Mouse (Mus musculus) bone marrow, adult 2 months (tissue): ENCODE measurements at regions not wholly inside any gene's neighbourhood (a gene's known extent, or its start where the extent isn't known, plus 50 kb on each side); places are given as distances from the start of the nearest gene placed in this dataset.

Experiments
- CTCF ChIP-seq: fragments of 200-500 bp; IDR thresholded peaks from 2 replicates; pipeline ENCODE4 v1.5.1; 2011; ENCODE audit warnings: low read length, control low read depth; ENCODE audit not compliant: control insufficient read depth, insufficient read depth
- POLR2A ChIP-seq: fragments of 200-500 bp; IDR thresholded peaks from 2 replicates; pipeline ENCODE4 v1.6.1; 2011; ENCODE audit warnings: low read depth, mild to moderate bottlenecking, control low read depth, low read length, borderline replicate concordance; ENCODE audit not compliant: control insufficient read depth

GRCm38 (mm10) chr1:61306296-61306695, 328.6 kb downstream of the Icos start:
- TF ChIP-seq POLR2A: no peak
- TF ChIP-seq CTCF: no peak
